Mouse (Mus musculus): ENCODE results near the gene Gm13696. TPM values are rescaled to one million over a fixed set of nuclear protein-coding genes. Genes with fewer than 3 reads are reported as not detected.

The Gm13696 gene
- total RNA-seq, 2 experiments from 2014 or later, result 0.75 to 0.77 TPM

Other genes starting within 250 kb of the Gm13696 start
- 10 to 100 TPM; 39.0 to 41.1 TPM for gene Itgav, start 248.7 kb upstream of the Gm13696 start, total RNA-seq (2021)
- gene Fam171b, start 160.5 kb upstream of the Gm13696 start, total RNA-seq (2021), result under 1 TPM; 0.52 to 0.80 TPM
- gene Zswim2, start 31.9 kb upstream of the Gm13696 start, total RNA-seq (2021), result not detected
- under 1 TPM; 0.75 to 0.77 TPM for gene Gm13698, start 17.4 kb upstream of the Gm13696 start, total RNA-seq (2021)
- under 1 TPM; 0.75 to 0.77 TPM for gene Gm13693, start 11.6 kb upstream of the Gm13696 start, total RNA-seq (2021)
- under 1 TPM in 1 of 2 experiments, not detected in 1; 0.75 TPM for gene Gm13695, start 5.8 kb upstream of the Gm13696 start, total RNA-seq (2021)
- under 1 TPM; 0.75 to 0.77 TPM for gene Gm13694, start 5.8 kb downstream of the Gm13696 start, total RNA-seq (2021)
- under 1 TPM; 0.75 to 0.77 TPM for gene Gm13697, start 11.6 kb downstream of the Gm13696 start, total RNA-seq (2021)
- gene Gm13691, start 17.4 kb downstream of the Gm13696 start, total RNA-seq (2021), result under 1 TPM; 0.75 to 0.77 TPM